Mouse (Mus musculus): Measurements from ENCODE around the gene Vwde.

The Vwde gene

DNA sequence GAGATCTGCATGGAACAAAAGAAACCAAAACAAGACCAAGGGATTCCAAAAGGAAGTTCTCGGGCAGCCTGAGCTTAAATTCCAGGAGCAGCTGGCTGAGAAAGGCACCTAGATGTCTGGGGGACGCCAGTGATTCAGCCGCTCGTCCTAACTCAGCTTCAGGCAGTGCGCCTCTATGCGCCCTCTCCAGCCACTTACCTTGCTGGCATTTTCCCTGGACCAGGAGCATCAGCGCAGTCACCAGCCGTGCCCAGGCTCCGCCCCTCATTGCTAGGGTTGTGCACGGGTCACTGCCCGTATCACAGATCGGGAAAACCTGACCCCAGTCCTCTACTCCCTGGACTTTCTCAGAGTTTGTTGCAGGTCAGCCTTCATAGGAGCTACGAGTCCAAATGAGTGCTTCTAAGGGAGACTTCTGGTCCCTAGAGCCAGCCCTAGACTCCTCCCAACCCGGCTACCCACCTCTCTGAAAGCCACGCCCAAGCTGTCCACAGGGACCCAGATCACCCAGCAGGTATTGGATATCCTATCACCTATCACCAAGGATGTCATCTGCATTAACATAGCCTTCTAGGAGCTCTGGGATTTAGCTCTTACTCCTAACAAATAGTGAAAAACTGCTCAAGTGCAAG, at the start of gene Vwde:
Gene Vwde, minus strand, starts transcription at position 370 of the 632 bp plus-strand sequence.
- DNase-seq, result no peak

- DNase-seq, result no peak
Measured at GRCm38 (mm10) chr6:13255341-13255740, 30.6 kb upstream of the Vwde start.

DNA sequence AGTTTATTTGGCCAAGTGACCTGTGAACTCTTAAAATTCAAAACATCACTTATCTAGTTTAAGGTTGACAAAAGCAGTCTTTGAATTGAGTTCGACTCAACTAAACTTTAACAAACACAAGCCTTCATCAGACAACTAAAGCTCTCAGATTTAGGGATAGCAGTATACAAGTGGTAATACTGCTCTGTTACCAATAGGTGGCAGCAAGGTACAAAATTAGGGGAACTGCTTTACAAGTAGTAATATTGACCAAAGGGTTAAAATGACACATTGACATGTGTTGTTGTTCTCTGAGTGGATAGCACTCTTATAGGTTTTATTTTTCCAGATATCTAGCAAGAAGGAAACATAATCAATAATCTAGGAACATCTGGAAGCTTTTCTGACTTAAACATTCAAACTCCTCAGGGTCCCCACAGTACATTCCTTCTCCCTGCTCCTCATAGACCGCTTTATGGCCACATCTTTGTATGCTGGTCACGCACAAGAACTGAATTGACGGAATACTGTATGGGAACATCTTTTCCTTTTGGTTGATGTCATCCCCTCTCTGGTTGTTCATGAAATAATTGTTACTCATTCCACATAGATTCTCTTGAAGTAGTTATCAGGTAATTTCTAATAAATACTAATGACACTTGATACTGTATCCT, 23.7 kb upstream of the Vwde start:
- DNase-seq, result no peak

DNA sequence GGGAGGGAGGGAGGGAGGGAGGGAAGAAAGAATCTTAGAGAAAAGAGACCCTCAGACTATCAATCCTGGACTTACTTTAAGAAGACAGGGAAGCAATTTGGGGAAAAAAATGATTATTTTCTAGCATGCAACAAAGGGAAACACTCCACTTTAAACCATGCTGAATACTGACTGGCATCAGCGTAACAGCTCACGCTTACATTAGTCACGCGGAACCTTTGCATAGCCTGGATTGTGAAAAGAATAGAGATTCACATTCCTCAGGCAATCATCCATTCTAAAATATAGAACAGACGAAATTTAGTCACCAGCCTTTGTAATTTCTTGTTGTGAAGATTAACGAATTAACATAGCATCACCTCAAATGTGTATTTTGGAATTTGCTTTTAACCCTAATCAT, 18.6 kb downstream of the Vwde start:
- DNase-seq, result no peak

GRCm38 (mm10) chr6:13197486-13197885, 27.3 kb downstream of the Vwde start:
- DNase-seq, result no peak

GRCm38 (mm10) chr6:13186836-13187235, 37.9 kb downstream of the Vwde start:
- no peak for DNase-seq

- DNase-seq, result no peak
Measured at GRCm38 (mm10) chr6:13180061-13180460, 44.7 kb downstream of the Vwde start.

DNA sequence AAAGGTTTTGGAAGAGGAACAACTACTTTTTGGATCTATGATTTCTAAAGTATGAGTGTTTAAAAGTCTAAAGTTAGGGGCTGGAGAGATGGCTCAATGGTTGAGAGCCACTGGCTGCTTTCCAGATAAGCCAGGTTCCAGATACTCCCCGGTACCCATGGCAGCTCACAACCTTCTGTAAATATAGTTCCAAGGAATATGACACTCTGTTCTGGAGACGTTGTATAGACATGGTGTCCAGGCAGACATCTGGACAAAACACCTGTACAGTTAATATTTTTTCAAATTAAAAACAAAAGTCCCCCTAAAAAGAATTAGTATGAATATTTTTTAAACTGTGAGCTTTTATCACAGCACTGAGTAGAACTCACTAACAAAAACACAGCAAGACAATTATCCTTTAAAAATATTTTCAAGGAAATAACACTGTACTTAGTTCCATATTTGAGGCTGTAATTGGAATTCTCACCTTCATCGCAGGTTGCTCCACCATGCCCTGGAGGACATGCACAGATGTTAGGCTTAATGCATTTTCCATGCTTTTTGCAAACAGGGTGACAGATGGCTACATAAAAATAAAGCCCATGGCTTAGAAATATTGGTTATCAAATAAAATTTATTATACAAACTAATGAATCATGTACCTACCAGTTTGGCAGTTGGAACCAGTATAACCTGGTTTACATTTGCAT, 55.2 kb downstream of the Vwde start:
- no peak for DNase-seq

- no peak for DNase-seq
Measured at GRCm38 (mm10) chr6:13166240-13166937, 58.4 kb downstream of the Vwde start.

- no peak for DNase-seq
Measured at GRCm38 (mm10) chr6:13159437-13159836, 65.3 kb downstream of the Vwde start.

- DNase-seq, result no peak
Measured at GRCm38 (mm10) chr6:13153888-13154697, 70.7 kb downstream of the Vwde start.

- no peak for DNase-seq
Measured at GRCm38 (mm10) chr6:13152062-13152640, 72.6 kb downstream of the Vwde start.

DNA sequence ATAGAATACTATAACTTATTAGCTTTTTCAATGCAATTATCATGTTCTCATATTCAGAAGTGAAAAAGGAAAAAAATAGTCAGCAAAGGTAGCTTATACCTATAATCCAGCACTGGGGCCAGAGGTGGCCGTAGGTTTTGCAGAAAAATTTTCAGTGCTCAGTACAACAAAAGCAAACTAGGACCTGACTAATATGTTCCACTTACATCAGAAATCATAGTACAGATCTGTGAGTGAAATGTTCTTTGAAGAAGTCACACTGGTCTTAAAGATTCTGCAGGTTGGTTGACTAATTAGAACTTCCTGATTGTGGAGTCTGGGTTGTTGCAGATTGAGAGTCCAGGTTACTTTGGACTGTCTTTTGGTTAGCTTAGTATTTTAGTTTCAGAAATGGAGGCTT, 87.5 kb downstream of the Vwde start:
- no peak for DNase-seq

GRCm38 (mm10) chr6:13108662-13109061, 116.1 kb downstream of the Vwde start:
- DNase-seq, result no peak

Data from spleen, adult 18-20 months (tissue).